Mouse (Mus musculus) liver, postnatal 0 days (tissue): ENCODE measurements around the gene Snx4.

Experiments
- CTCF ChIP-seq: sonication (generic); IDR thresholded peaks from 2 replicates; pipeline ENCODE4 v1.5.1; 2016; ENCODE audit warnings: antibody characterized with exemption, low read depth
- EP300 ChIP-seq: IDR thresholded peaks from 2 replicates; pipeline ENCODE4 v1.6.1; 2016; ENCODE audit warnings: antibody characterized with exemption, low read depth, mild to moderate bottlenecking

DNA sequence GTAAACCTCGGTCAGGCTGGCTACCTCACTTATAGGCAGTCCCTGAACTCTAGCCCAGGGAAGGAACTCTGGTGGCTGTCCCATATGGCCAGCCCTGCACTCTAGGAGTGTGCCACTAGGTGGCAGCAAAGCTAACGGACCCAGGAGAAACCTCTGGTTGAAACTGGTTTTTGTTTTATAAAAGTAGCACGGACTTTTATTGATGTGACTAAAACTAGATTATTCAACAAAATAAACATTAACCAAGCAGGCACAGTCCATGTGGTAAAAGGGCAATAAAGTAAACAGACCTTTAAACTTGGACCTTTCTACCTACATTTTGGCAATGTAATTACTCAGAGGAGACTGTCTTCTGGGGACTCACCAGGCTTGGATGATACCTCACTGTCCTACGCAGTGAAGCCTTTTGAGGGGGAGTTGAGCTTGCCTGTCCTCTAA is 55.4 kb downstream of the Snx4 start:
- TF ChIP-seq CTCF (peak; percentile 91), EP300 (peak; percentile 71)
